Mouse (Mus musculus) thymus, postnatal 25 days (tissue): Measurements from ENCODE around the gene Zbtb12.

ENCODE experiments used
- DNase-seq: peaks from one replicate; pipeline ENCODE4 v3.0.0; 2022

The Zbtb12 gene

GRCm38 (mm10) chr17:34902895-34903294, 23.6 kb downstream of the Zbtb12 start:
- DNase-seq = no peak

DNA sequence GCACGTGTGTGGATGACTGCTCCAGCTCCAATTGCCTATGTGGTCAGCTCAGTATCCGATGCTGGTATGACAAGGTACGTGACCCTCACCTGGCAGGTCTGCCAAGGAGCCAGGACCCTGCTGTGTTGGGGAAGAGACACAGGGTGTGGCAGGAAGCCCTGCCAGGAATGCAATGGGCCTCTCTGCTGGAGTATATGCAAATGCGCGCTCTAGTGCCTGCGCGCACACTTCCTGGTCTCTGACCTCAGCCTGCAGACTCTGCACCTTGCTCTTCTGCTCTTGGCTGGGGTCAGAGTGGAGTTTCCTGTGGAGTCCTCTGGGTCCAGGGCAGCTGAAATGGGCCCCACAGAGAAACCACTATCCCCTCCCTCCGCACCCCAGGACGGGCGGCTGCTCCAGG, 31.7 kb downstream of the Zbtb12 start:
- no peak for DNase-seq

- DNase-seq = peak; percentile 90
Observed at GRCm38 (mm10) chr17:34911945-34912351, 32.7 kb downstream of the Zbtb12 start.

DNA sequence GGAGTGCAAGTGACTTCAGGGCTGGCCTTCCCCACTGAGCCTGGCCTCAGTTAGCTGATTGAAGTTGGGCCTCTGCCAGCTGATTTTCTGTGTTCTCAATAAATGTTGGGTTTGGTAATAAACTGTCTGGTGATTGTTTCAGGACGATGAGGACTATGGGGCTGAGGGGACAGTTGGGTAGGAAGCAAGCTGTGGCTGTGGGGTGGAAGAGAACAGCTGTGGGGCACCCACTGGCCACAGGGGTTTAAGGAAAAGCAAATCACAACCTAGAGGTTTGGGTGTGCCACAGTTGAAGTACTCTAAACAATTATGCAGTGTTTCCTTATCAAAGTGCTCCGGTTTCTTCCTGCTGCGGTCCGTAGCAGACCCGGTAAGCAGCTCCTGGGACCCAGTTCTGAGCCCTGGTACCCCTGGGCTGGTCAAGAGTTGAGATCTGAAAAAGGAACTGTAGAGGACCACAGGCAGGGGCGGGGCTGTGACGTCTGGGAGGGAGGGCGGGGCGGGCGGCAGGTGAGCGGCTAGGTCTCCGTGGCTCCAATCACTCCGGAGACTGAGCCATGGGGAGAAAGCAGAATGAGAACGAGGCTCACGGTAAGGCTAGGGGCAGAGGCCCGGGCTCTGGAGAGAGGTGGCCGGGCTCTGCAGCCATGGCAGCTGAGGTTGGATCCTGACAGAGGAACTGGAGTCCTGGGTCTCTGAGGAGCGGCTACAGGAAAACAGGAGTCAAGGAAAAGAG, 34.8 kb downstream of the Zbtb12 start, which contains the start of gene Slc44a4:
Gene Slc44a4, plus strand, starts transcription at position 537 of the 736 bp plus-strand sequence.
- no peak for DNase-seq

- no peak for DNase-seq
Observed at GRCm38 (mm10) chr17:34915410-34915831, 36.1 kb downstream of the Zbtb12 start.

DNA sequence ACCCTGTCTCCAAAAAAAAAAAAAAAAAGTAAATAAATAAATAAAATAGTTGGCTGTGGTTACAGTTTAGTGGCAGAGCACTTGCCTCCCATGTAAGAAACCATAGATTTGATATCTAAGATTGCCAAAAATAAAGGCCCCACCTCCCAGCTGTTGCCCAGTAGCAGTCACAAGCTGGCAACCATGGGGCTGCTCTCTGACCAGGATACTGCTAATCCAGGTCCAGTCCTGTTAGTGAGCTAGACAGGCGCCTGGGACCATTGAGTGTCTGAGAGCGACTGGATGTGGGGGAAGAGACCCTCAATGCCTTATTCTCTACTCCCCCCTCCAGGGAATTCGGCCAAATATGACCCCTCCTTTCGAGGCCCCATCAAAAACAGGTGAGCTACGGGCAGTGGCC, 37.0 kb downstream of the Zbtb12 start:
- no peak for DNase-seq

DNA sequence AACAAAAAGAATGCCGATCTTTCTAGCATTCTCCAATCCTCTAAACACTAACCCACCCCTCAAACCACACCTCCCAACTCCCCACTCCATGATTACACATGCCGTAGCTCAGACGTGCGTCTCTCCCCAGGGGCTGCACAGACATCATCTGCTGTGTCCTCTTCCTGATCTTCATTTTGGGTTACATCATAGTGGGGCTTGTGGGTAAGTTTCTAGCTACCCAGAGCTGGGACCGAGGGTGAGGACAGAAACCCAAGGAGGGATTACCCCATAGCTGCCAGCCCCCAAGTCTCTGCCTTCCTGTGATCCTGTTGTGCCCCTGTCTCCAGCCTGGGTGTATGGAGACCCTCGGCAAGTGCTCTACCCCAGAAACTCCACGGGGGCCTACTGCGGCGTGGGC, 37.9 kb downstream of the Zbtb12 start:
- DNase-seq = no peak

GRCm38 (mm10) chr17:34922939-34923338, 43.7 kb downstream of the Zbtb12 start:
- peak; percentile 37 for DNase-seq

- no peak for DNase-seq
Observed at GRCm38 (mm10) chr17:34924258-34924657, 45.0 kb downstream of the Zbtb12 start.

- DNase-seq = no peak
Observed at GRCm38 (mm10) chr17:34927306-34928019, 48.2 kb downstream of the Zbtb12 start.

GRCm38 (mm10) chr17:34928841-34929240, 49.6 kb downstream of the Zbtb12 start:
- DNase-seq = no peak

- DNase-seq = peak; percentile 93
Observed at GRCm38 (mm10) chr17:34931061-34931734, 51.9 kb downstream of the Zbtb12 start, which contains the start of gene Neu1. TSS of gene Neu1 (plus strand) at chr17:34931253.

DNA sequence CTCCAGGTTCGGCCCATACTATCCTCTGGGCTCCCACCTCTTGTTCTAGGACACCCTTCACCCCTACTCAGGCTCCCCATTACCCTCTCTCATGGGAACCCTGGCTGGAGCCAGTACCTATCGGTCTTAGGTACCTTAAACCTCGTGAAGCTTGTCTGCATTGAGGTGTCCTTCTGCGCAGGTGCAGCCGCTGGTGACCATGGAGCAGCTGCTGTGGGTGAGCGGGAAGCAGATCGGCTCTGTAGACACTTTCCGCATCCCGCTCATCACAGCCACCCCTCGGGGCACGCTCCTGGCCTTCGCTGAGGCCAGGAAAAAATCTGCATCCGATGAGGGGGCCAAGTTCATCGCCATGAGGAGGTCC, 52.4 kb downstream of the Zbtb12 start:
- DNase-seq = peak; percentile 60

DNA sequence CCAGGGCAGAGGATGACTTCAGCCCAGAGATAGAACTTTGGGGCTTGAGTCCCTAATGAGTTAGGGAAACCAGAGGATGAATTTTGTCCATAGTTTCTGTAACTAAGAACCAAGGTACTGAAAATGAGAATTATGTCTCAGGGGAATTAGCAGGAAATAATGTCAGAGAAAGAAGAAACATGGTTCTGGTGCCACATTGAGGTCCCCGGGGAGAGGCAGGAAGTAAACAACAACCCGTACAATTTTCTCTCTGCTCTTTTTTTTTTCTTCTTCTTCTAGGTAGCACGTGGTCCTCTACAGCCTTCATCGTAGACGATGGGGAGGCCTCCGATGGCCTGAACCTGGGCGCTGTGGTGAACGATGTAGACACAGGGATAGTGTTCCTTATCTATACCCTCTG, 53.0 kb downstream of the Zbtb12 start:
- DNase-seq = no peak

- no peak for DNase-seq
Observed at GRCm38 (mm10) chr17:34934031-34934430, 54.7 kb downstream of the Zbtb12 start.

DNA sequence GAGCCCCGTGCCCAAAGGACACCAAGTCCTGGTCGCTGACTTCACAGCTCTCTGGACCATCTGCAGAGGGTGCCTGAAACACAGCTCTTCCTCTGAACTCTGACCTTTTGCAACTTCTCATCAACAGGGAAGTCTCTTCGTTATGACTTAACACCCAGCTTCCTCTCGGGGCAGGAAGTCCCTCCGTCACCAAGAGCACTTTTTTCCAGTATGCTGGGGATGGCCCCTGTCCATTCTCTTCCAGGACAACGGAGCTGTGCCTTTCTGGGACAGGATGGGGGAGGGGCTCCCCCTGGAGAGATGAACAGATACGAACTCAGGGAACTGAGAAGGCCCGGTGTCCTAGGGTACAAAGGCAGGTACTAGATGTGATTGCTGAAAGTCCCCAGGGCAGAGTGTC, 55.5 kb downstream of the Zbtb12 start:
- no peak for DNase-seq

GRCm38 (mm10) chr17:34937960-34938505, 58.8 kb downstream of the Zbtb12 start:
- no peak for DNase-seq

DNA sequence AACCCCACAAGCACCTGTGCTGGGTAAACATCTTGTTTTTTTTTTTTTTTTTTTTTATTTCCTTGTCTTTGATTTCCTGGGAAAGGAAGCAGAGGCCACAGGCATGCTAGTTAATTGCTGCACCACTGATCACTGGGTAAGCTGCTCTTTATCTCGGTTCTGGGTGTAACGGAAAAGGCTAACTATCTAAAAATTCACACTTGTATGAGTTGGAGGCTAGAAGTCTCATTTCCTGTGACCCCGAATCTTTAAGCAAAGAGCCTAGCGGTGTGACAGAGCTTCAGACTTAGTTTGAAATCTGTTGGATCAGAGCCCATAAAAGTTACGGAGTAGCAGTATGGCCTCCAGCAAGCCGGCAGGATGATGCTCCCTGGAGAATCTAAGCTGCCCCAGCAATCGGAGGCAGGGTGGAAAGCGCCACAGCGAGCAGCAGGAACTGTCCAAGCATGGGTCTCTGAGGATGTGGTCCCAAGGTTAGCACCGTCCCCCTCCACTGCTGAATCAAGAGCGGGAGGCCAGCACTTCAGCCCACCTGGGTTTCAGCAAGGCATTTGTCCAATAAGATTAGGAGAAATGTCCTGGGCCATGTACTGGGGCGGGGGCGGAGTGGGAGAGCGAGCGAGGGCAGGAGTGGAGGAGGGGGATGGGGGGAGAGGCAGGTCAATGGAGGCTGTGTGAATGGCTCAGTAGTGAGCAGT, 62.2 kb downstream of the Zbtb12 start:
- no peak for DNase-seq

GRCm38 (mm10) chr17:34943128-34943815, 64.0 kb downstream of the Zbtb12 start:
- DNase-seq = no peak

DNA sequence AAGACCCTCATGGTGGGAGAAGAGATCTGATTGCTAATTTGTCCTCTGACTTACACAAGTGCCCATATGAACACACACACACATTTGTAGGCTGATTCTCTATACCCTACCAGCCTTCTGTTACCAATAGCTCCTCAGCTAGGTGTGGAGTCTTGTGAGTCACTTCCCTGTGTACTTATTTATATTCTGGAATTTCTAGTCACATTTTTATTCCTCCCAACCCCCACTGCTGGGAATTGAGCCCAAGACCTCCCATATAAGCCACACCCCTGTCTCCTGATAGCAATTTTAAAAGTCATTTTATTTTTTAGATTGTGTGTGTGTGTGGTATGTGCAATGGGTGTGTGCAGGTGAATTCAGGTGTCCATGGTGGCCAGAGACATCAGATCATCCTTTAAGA, 65.1 kb downstream of the Zbtb12 start:
- no peak for DNase-seq
